Mouse (Mus musculus): ENCODE data around the gene Ofd1.

- no peak for TF ChIP-seq CTCF (IDR thresholded peaks at IDR 0.05; ENCODE audit: low read depth)
- TF ChIP-seq EP300 (IDR thresholded peaks at IDR 0.05; ENCODE audit: low read depth): no peak
Measured at GRCm38 (mm10) chrX:166356276-166356675, 84.2 kb downstream of the Ofd1 start.
